Mouse (Mus musculus) embryo, embryonic 10 days (tissue): ENCODE measurements at regions not wholly inside any gene's neighbourhood (a gene's known extent, or its start where the extent isn't known, plus 50 kb on each side); places are given as distances from the start of the nearest gene placed in this dataset.
A peak's percentile ranks its signal among the peaks of the same experiment; 100 is the strongest.

ENCODE experiments used
- DNase-seq: peaks from one replicate; pipeline ENCODE4 v3.0.0-alpha.2; 2015; ENCODE audit warnings: low spot score

- no peak for DNase-seq
Measured at GRCm38 (mm10) chr7:113621316-113621715, 107.7 kb downstream of the Far1 start.

DNA sequence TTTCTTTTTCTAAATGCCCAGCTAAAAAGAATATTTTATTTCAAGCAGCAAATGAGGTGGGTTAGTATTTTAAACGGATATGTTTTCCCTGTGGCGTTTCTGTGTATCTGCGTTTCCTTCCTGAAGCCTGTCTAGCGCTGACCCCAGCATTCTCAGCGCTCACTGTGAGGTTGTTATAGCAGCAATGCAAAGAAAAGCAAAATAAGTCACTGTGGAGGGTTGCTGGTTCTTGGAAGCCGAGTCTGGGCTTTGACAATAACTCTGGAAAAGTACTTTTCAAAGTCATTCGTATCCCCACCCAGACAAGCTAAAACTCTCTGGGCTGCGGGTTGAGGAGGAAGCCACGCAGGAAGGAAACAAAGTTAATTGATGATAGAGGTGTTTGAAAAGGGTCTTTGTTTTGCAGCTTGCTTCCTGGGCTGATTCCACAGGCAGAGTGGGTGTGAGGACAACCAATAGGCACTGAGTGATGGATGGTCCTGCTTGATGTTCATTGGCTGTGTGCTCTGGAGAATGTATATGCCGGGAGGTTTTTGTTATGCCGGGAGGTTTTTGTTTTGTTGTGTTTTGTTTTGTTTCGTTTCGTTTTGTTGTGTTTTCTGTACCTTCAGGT is 108.4 kb downstream of the Far1 start:
- peak; percentile 24 for DNase-seq

GRCm38 (mm10) chr7:113623296-113623695 is 109.7 kb downstream of the Far1 start:
- DNase-seq: no peak

- DNase-seq: no peak
Measured at GRCm38 (mm10) chr7:113623962-113624361, 110.3 kb downstream of the Far1 start.

DNA sequence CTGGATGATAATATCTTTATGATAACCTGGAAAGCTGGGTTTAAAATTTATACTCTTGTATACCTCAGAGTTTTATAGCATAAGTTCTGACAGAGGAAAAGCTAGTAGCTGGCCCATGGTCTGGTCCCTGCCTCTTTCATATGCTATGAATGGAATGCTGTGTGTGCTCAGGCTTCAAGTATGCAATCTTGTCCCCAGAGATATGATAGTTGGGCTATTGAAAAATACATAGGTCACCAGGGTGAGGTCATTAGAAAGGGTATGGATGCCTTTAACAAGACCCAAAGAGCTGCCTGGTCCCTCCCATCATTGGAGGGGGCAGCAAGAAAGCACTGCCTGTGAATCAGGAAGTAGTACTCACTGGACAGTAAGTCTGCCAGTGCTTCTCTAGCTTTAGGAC is 113.1 kb downstream of the Far1 start:
- DNase-seq: no peak

DNA sequence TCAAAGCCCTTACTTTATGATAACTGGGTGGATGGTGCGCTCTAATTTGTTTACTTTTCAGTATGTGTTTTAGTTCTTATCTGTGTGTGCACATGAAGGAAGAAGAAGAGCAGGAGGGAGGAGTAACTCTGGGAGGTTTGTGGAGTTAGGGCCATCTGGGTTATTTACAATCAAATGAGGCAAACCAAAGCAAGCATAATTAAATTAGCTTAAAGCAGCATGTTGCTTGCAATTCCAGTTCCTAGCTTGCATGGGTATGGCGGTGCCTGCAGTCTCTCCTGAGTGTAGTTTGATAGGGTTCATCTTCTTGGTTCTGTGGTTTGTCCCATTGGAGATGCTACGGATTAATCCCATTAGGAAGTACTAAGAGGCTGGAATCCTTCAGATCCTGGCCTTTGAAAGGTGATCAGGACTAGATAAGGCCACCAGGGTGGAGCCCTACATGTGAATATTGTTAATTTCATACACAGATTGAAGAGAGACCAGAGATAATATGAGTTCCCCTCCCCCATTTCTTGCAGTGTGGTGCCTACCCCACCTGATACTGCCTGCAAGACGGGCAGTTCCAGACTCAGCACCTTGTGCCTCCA is 123.5 kb downstream of the Far1 start:
- no peak for DNase-seq

GRCm38 (mm10) chr7:113638098-113638497 is 124.5 kb downstream of the Far1 start:
- DNase-seq: no peak

GRCm38 (mm10) chr7:113642540-113642939 is 123.3 kb upstream of the Spon1 start:
- no peak for DNase-seq

DNA sequence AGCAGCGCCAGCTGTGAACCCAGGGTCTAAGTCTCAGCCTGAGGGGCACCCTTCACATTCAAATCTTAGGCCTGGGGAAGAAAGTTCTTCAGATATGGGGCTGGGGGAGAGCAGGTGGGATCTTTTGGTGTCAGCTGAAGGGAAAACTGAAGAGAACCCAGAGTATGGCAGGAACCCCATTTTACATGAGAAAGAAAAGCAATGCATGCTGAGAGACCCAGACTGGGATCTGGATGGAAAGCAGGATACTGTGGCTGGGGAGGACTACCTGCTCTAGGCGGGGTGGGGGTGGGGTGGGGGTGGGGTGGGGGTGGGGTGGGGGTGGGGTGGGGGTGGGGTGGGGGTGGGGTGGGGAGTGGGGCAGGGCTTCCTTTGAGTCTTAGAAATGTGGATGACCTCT is 115.2 kb upstream of the Spon1 start:
- no peak for DNase-seq

DNA sequence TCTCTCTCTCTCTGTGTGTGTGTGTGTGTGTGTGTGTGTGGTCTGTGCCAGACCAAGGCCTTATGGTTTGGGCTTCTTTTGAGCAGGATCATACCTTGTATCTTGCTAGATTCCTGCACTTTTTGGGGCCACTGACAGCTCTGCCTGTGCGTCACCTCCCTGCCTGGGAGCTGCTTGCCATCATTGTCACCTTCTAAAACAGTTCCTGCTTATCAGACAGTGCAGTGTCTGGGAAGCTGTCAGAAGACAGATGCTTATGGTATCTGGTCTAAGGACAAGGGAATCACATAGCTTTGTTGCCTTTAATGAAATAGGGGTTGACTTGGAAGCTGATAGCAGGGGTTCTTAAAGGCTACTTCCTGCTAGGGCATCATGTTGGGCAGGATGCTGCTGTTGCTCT is 114.1 kb upstream of the Spon1 start:
- no peak for DNase-seq

GRCm38 (mm10) chr7:113653130-113653529 is 112.7 kb upstream of the Spon1 start:
- peak; percentile 82 for DNase-seq

GRCm38 (mm10) chr7:113655336-113655735 is 110.5 kb upstream of the Spon1 start:
- DNase-seq: no peak

- peak; percentile 21 for DNase-seq
Measured at GRCm38 (mm10) chr7:113672779-113673595, 92.8 kb upstream of the Spon1 start.

DNA sequence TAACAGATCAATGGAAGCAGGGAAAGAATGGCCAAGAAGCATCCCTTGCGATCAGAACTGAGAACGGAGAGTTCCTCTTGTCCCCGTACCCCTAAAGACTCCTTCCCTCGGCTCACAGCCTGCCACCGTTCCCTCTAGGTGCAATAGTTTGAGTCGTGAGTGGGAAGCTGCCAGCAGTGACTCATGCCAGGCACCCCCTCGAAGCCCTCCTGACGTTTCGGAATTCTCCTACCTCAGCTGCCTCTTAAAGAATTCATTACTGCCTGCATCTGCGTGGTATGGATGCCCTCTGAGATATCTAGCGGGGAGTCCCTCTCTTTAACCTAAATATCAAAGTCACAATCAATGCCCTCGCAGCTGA is 92.2 kb upstream of the Spon1 start:
- no peak for DNase-seq

DNA sequence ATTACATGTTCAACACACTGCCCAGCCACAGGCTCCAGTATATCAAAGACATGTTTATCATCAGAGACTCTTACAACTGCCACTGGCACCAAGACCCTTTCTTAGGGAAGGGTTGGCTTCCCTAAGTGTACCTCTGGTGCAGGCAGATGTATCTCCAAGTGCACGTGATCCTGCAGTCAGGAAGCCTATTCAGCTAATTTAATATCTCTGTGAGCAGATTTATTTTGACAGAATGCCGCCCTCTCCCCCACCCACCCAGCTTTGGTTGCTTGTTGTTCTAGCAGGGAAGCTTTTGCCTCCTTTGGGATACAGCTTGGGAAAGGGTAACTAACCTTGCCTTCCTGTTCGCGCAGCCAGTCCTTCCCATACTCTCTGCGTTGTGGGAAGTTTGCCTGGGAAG is 83.5 kb upstream of the Spon1 start:
- DNase-seq: no peak

DNA sequence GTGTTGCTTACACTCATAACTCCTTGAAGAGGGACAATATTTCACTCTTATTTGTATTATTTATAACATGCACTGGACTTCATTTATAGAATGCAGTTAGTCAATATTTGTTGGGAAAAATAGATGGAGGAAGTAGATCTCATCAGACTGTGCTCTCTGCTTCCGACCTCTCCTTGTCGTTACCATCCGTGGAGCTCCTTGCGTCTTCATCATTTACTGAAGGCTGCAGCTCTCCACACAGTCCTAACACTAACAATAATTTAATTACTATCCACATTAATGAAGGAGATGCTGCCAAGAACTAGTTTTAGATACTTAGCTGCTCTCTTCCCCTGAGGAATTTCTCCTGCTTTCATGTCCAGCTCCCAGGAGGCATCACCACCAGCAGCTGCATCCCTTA is 80.4 kb upstream of the Spon1 start:
- DNase-seq: no peak

DNA sequence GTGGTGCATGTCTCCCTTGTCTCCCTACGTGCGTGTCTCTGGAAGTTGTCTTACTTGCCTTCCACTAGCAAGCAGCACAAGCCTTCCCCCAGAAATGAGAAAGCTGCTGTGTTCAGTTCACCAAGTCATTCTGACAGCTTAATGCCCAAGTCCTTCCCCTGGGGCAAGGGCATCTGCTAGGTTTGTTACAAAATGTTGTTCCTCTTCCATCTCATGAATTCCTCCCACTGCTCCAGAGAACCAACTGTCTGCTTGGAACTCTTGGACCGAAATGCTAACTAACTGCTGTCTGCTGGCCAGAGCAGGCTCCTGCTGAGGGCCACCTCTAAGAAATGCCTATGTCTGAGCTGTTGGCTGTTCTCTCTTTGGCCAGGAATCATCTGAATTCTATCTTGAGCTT is 79.3 kb upstream of the Spon1 start:
- no peak for DNase-seq

DNA sequence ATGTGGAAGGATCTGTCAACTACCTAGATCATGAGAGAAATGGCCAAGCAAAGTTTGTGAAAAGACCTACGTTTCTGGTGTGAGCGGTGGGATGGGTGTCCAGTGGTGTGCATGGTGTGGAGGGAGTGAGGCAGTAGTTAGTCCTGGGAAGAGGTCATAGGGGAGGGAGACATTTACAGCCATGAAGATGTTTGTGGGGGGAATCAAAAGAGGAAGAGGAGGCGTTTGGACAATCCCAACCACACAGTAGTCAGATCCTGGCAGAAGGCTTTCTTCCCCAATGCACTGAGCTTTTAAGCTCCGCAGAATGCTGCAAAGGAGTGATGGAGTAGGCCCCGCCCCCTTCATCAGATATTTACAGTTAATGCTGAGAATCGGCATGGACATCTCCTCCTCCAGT is 78.2 kb upstream of the Spon1 start:
- no peak for DNase-seq

- DNase-seq: peak; percentile 85
Measured at GRCm38 (mm10) chr7:113688231-113688669, 77.5 kb upstream of the Spon1 start.

DNA sequence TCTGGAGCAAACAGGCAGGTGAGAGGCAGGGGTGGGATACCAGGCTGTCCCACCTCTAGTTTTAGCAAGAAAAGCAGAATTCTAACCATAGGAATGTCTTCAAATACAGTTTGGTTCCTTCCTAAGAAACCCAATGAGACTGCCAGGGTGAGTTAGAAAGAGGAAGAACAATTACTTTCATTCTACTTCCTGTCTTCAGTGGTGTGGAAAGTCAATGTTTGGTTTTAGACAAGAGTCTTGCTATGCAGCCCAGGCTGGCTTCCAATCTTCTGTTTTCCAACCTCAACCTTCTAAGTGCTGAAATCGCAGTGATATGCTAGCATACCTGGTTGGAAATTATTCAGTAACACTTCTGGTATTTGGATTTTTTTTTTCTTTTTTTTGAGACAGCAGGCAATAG is 77.1 kb upstream of the Spon1 start:
- DNase-seq: no peak

- DNase-seq: no peak
Measured at GRCm38 (mm10) chr7:113689131-113689530, 76.7 kb upstream of the Spon1 start.

GRCm38 (mm10) chr7:113691756-113692155 is 74.0 kb upstream of the Spon1 start:
- no peak for DNase-seq

DNA sequence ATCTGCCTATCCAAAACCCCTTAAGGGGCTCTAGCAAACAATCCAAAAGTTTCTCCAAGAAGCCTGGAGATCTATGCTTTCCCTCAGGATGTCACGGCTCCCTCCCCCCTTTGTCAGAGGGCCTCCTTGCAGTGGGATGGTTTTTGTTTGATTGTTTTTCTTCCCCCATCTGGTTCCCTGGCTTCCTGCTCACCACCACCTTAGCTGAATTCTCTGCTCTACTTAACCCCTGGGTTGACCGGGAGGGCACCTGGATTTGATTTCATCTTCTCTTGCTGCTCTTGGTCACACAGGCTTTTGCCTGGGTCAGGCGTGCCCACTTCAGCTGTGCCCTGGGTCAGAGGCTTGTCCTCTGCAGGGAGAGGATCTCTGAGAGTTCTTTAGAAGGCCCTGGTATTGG is 72.3 kb upstream of the Spon1 start:
- peak; percentile 45 for DNase-seq
